Mouse (Mus musculus) forebrain, embryonic 13.5 days (tissue): ENCODE results near the gene H2-Ke6. TPM values are rescaled to one million over a fixed set of nuclear protein-coding genes. Genes with fewer than 3 reads are reported as not detected.

Source experiments
- ATAC-seq: fragments of 200-750 bp; cut with Nextera tagmentation; 2 replicates; pipeline ENCODE4 v1.8.0; 2017
- H3K27ac ChIP-seq: fragments of 300-500 bp; sonication (generic); 2 replicates; pipeline ENCODE4 v1.5.1; 2015; ENCODE audit warnings: inconsistent platforms, mild to moderate bottlenecking, moderate library complexity
- H3K27me3 ChIP-seq: fragments of 300-500 bp; sonication (generic); 2 replicates; pipeline ENCODE4 v1.6.1; 2015; ENCODE audit warnings: mild to moderate bottlenecking, inconsistent platforms
- H3K36me3 ChIP-seq: fragments of 300-500 bp; sonication (generic); 2 replicates; pipeline ENCODE4 v1.6.1; 2015; ENCODE audit warnings: mild to moderate bottlenecking, inconsistent platforms; ENCODE audit not compliant: poor library complexity, severe bottlenecking
- H3K4me1 ChIP-seq: fragments of 300-500 bp; sonication (generic); 2 replicates; pipeline ENCODE4 v1.6.1; 2015; ENCODE audit warnings: inconsistent platforms
- H3K4me2 ChIP-seq: fragments of 300-500 bp; sonication (generic); 2 replicates; pipeline ENCODE4 v1.6.1; 2015; ENCODE audit warnings: inconsistent platforms, mild to moderate bottlenecking, moderate library complexity
- H3K4me3 ChIP-seq: fragments of 300-500 bp; sonication (generic); 2 replicates; pipeline ENCODE4 v1.5.1; 2015; ENCODE audit warnings: mild to moderate bottlenecking, inconsistent platforms
- H3K9ac ChIP-seq: fragments of 300-500 bp; sonication (generic); 2 replicates; pipeline ENCODE4 v1.6.1; 2015; ENCODE audit warnings: mild to moderate bottlenecking, inconsistent platforms
- H3K9me3 ChIP-seq: fragments of 300-500 bp; sonication (generic); replicated peaks from 2 replicates; pipeline ENCODE4 v1.6.1; 2016; ENCODE audit warnings: inconsistent platforms
- WGBS: fragments of 180-500 bp; shearing (Covaris S2); methylation state at CpG from one replicate; pipeline ENCODE4 v1.1.7; 2015; 5-methylcytosine and 5-hydroxymethylcytosine counted together
- polyA plus RNA-seq: library from polyadenylated mRNA; unstranded; fragments of >200 nt; fragmentation: Nextera tagmentation; extraction: Ambion mirVana; gene quantifications from 2 replicates; pipeline ENCODE4 v1.2.1, GENCODE M21; 2015

The H2-Ke6 gene
- polyA plus RNA-seq, 1 experiment from 2014 or later, result 76.0 TPM

DNA sequence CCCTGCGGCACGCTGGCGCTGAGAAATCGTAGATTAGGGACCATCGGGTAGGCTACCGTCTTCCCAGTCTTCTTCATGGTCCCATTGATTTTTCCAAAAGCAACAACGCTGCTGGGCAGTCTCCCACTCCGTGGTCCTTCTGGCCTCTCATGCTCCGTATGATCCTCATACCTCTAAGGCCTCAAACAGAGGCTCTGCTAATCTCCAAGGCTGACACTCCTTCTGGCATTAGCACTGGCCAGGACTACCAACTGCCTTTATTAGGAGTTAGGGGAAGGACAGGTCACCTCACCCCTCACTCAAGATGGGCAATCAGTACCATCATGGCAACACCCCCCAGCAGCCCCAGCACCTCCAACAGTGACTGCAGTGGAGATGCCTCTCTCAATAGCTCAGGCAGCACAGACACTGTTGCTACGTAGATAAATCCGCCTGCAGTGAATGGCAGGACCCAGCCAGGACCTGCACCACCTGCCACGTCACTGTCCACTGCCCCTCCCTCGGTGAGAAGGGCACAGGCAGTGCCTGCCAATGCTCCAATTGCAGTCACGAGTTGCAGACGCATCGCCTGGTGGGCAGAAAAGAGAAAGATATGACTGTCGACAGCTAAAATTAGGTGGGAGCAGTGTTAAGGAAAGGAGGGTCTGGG is 765 bp upstream of the H2-Ke6 start:
- Histone ChIP-seq H3K9ac (peak overlapping the region; percentile 96; the same call in 1 of the 2 replicates), H3K27me3 (no peaks in the 10 kb centered on the region), H3K4me1 (peaks cover 78% of the 10 kb centered on the region), H3K4me3 (peak overlapping the region; percentile 89), H3K27ac (peak overlapping the region; percentile 96), H3K9me3 (no peaks in the 10 kb centered on the region), H3K4me2 (peak overlapping the region; percentile 99), H3K36me3 (peaks cover 20% of the 10 kb centered on the region)
- WGBS, result 41% methylated on average over 17 of the region's 17 CpGs
- ATAC-seq, result no peak

DNA sequence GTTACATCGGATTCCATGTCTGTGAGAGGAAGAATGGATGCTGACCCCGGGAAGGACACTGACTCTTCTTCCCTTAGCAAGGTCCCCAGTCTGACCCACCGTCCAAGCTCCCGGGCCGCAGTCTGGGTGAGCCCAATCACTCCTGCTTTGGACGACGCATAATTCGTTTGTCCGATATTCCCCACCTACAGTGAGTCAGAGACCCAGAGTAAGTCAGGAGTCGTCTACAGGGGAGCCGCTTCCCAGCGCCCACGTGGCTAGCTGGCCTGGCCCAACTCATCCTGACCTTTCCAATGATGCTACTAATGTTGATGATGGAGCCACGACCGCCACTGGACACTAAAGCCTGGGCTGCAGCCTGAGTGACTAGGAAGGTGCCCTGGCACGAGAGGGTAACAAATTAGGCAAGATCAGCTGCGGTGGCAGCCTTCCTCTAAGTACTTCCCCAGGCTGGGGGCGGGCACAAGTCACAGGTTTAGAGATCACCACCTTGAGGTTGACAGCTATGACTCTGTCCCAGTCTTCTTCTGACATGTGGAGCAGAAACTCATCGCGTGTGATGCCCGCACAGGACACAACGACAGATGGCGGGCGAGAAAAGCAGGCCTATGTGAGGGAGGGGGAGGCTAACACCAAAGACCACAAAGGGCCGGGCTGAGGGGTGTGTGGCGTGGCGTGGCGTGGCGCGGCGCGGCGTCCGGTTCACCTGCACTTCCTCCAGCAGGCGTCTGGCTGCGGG is 774 bp downstream of the H2-Ke6 start:
- Histone ChIP-seq H3K9ac (peak overlapping the region; percentile 96), H3K4me2 (peak overlapping the region; percentile 92), H3K4me1 (peaks cover 77% of the 10 kb centered on the region), H3K27ac (peak overlapping the region; percentile 96), H3K9me3 (no peaks in the 10 kb centered on the region), H3K36me3 (peaks cover 33% of the 10 kb centered on the region), H3K27me3 (no peaks in the 10 kb centered on the region), H3K4me3 (peak overlapping the region; percentile 89)
- ATAC-seq, result no peak
- under 1% methylated on average over 36 of the region's 36 CpGs for WGBS

DNA sequence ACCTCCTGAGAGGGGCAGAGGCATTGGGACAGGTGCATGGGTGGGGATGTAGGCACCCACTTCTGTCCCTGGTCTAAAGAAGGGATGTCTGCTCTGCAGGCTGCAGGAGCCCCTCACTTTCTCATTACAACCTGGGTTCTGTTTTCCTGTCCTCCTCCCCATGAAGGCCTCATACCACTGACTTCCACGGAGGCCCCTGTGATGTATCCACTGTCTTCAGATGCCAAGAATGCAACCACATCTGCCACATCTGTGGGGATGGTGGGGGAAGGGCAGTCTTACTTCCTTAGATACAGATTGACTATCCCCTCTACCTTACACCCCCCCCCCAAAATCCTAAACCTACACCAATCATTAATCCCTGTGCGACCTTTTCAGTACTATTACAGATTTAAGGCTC is 1.6 kb downstream of the H2-Ke6 start:
- no peak for ATAC-seq
- WGBS, result 4% methylated on average over 2 of the region's 2 CpGs
- Histone ChIP-seq H3K9me3 (no peaks in the 10 kb centered on the region), H3K4me3 (peak overlapping the region; percentile 89), H3K4me1 (peaks cover 77% of the 10 kb centered on the region), H3K27ac (peak overlapping the region; percentile 96), H3K4me2 (peak overlapping the region; percentile 92), H3K36me3 (peaks cover 41% of the 10 kb centered on the region), H3K9ac (peak overlapping the region; percentile 96), H3K27me3 (no peaks in the 10 kb centered on the region)

DNA sequence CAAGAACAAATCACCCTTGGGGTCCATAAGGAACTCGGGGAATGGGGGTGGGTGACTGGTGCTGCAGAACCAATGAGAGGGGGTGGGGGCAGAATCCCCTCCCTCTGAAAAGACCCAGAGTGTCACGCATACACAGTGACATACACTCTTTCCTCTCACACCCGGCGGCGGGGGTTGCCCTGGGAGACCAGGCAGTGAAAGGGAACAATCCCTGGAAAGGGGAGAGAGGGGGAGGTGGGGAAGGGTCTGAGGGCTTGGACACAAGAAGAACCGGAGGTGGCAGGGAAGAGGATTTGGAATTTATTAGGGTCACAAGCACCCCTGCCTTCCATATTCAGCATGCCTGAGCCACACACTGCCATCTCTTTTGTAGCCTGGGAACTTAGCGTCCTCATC is 2.1 kb downstream of the H2-Ke6 start:
- Histone ChIP-seq H3K9me3 (no peaks in the 10 kb centered on the region), H3K36me3 (peaks cover 46% of the 10 kb centered on the region), H3K4me3 (peak overlapping the region; percentile 89), H3K9ac (peak overlapping the region; percentile 96), H3K27me3 (no peaks in the 10 kb centered on the region), H3K4me2 (peak overlapping the region; percentile 92), H3K27ac (peak overlapping the region; percentile 96), H3K4me1 (peaks cover 74% of the 10 kb centered on the region)
- peak; percentile 34 for ATAC-seq
- 7% methylated on average over 7 of the region's 7 CpGs for WGBS

DNA sequence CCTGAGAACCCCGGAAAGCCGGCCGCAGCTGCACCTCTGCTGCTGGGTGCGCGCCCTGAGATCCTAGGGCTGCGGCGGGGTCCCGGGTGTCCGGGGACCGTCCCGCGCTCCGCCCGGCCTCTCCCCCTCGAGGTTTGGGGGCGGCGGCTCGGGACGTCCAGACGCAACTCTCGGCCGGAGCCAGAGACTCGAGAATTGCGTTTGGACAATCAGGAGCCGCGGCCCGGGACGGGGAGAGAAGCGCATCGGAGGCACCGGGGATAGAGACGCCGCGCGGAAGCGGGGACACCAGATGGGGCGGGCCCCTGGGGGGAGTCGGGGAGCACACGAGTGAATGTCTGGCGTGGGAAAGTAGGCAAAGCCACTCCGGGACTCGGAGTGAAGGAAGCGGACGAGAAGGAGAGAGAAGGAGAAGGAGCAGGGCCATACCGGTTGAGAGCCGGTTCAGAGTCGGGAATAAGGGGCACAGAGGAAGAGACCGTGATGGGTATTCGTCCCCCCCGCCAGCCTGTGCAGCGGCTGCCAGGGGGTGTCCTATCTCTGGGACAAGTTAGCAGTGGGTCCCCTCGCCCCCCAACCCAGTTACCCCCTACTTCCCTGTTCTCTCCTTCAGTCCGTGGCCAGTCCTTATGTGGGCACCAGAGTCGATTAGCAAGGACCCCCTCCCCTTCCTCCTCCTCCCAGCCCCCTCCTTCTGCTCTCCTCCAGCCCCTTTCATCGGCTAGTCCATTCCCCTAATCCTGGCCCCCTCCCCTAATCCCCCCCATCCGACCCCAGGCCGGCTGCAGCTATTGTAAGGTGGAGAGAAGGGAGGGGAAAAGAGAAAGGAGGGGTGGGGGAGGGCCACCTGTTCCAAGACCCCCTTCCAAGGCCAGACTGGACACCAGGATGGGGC is 2.8 kb downstream of the H2-Ke6 start:
- Histone ChIP-seq H3K9ac (peak overlapping the region; percentile 96), H3K27ac (peak overlapping the region; percentile 96), H3K4me3 (peak overlapping the region; percentile 89), H3K36me3 (peaks cover 52% of the 10 kb centered on the region), H3K9me3 (no peaks in the 10 kb centered on the region), H3K4me1 (peaks cover 68% of the 10 kb centered on the region), H3K27me3 (no peaks in the 10 kb centered on the region), H3K4me2 (peak overlapping the region; percentile 92)
- WGBS, result under 1% methylated on average over 52 of the region's 57 CpGs
- ATAC-seq, result peak; percentile 3; the same call in 1 of the 2 replicates

DNA sequence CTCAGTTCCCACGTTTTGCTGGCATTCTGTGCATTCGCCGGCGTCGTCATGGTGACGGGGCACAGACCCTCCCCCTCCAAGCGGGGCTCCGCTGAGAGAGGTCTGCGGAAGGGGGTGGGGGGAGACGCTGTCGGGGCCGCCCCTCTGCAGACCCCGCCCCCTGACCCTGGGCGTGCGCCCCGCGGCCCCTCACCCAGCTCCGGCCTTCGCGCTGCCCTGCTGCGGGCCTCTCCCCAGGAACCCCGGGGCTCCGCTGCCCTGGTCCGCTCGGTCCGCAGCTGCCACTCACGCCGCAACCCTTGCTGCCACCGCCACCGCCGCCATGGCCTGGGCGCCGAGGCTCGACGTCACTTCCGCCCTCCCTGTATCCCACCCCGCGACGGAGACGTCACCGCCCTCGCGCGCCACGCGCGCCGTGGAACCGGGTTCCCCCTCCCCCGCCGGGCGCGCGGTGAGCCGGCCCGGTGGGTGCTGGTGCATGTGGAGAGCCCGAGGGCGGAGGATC is 3.5 kb downstream of the H2-Ke6 start, which contains the start of gene Ring1:
Ring1 (minus strand) TSS at position 364 of the 505 bp plus-strand sequence.
- Histone ChIP-seq H3K27ac (peak within 1 kb of the TSS; percentile 96), H3K9ac (peak within 1 kb of the TSS; percentile 96), H3K4me2 (peak within 1 kb of the TSS; percentile 92), H3K9me3 (0 out of 2 replicates have a peak, but pooled peaks cover 4% of the 10 kb centered on the region), H3K36me3 (peaks cover 52% of the 10 kb centered on the region), H3K4me1 (peaks cover 61% of the 10 kb centered on the region), H3K27me3 (no peaks in the 10 kb centered on the region), H3K4me3 (peak within 1 kb of the TSS; percentile 89)
- ATAC-seq, result peak; percentile 77
- under 1% methylated on average over 31 of the region's 58 CpGs for WGBS

DNA sequence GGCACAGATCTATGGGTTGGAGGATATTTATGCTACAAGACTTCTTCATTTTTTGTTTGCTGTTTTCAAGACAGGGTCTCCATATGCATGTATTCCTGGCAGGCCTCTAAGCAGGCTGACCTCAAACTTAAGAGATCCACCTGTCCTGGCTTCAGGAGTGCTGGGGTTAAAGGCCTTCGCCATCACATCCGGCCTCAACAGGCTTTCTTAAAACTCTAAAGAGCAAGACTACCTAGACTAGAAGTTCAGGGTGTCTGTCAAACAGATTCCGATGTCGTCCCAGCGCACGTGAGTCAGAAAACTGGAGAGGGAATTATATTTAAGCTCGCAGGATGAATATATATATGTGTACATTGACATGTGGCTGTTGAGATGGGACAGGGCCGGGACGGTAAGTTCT is 4.2 kb downstream of the H2-Ke6 start:
- H3K4me2 ChIP-seq, result peak overlapping the region; percentile 92
- peak overlapping the region; percentile 96; the same call in 1 of the 2 replicates for H3K27ac ChIP-seq
- ATAC-seq, result no peak
- H3K36me3 ChIP-seq, result peaks cover 50% of the 10 kb centered on the region
- no peaks in the 10 kb centered on the region for H3K27me3 ChIP-seq
- H3K4me1 ChIP-seq, result peaks cover 54% of the 10 kb centered on the region
- H3K4me3 ChIP-seq, result peak overlapping the region; percentile 89
- WGBS, result 62% methylated on average over 9 of the region's 9 CpGs
- H3K9ac ChIP-seq, result peak overlapping the region; percentile 96
- 0 out of 2 replicates have a peak, but pooled peaks cover 4% of the 10 kb centered on the region for H3K9me3 ChIP-seq

DNA sequence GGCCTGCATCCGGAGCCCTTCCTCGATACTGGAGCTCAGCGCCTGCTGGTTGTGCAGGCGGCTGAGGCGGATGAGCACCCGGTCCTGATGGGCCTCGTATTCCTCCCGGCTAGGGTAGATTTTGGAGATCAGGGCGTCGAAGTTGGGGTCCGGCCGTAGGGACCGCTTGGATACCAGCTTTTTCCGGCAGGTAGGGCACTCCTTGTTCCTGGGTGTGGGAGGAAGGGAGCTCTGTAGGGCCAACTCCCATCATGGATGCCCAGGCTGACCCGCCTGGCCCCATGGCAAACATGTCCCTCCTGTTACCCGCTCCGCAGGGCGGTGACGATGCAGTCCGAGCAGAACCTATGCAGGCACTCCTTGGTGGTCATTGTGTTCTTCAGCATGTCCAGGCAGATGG is 4.9 kb downstream of the H2-Ke6 start:
- 0 out of 2 replicates have a peak overlapping the region, but pooled peaks have one; percentile 96 for H3K9ac ChIP-seq
- H3K36me3 ChIP-seq, result peaks cover 45% of the 10 kb centered on the region
- no peak overlapping the region for H3K4me2 ChIP-seq
- H3K27me3 ChIP-seq, result no peaks in the 10 kb centered on the region
- H3K27ac ChIP-seq, result no peak overlapping the region
- 97% methylated on average over 20 of the region's 20 CpGs for WGBS
- 0 out of 2 replicates have a peak, but pooled peaks cover 4% of the 10 kb centered on the region for H3K9me3 ChIP-seq
- H3K4me1 ChIP-seq, result peaks cover 47% of the 10 kb centered on the region
- ATAC-seq, result no peak
- no peak overlapping the region; the same call in 1 of the 2 replicates for H3K4me3 ChIP-seq

DNA sequence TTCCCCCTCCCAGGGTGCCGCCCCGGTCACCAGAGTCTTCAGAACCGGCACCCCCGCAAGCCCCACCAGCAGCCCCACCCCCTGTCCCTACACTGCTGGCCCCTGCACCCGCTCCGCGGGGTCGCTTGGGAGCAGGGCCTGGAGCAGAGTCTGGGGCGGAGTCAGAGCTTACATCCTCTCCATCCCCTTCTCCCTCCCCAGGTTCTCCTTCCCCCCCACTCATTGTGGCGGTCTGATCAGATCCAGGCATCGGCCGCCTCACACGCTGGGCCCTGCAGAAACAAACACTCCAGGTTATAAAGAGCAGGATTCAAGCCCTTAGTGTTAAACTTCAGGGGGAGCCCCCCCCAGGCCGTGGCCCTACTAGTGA is 5.5 kb downstream of the H2-Ke6 start:
- peaks cover 45% of the 10 kb centered on the region for H3K36me3 ChIP-seq
- no peak overlapping the region for H3K4me2 ChIP-seq
- no peaks in the 10 kb centered on the region for H3K27me3 ChIP-seq
- no peak overlapping the region for H3K27ac ChIP-seq
- H3K4me1 ChIP-seq, result peaks cover 42% of the 10 kb centered on the region
- no peak for ATAC-seq
- WGBS, result 94% methylated on average over 14 of the region's 14 CpGs
- no peak overlapping the region for H3K4me3 ChIP-seq
- 0 out of 2 replicates have a peak, but pooled peaks cover 4% of the 10 kb centered on the region for H3K9me3 ChIP-seq
- H3K9ac ChIP-seq, result no peak overlapping the region

DNA sequence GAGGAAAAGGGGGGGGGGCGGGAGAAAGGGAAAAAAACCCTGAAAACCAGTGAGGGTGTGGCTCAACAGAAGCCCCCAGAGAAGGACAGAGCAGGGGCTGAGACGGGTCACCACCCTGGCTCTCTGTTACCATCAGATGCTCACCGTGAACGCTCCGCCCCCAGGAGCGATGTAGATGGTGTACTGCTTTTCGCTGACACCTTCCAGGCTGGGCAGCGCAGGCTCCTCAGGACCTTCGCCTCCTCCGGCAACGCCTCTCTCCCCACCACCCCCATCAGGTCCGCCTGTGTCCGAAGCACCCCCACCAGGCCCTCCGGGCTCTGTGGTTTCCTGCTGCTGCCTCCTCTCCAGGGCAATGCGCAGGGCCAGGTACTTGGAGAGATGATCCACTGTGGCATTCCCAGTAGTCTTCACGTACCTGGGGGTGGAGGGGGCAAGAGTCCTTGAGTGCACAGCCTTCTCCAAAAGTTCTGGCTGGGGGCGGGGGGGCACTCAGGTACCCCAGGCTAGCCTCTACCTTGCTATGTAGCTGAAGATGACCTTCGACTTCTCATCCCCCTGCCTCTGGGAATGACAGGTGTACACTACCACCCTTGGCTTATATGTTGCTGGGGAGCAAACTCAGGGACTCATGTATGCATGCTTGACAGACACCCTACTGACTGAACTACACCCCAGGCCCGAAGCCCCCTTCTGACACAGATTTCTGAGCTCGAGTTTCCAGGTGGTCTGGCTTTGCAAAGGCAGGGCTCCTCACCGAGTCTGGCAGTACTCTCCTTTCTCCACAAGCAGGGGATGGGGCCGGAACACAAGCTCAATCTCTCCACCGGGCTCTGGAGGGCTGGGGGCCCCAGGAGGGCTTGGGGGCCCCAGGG is 6.1 kb downstream of the H2-Ke6 start:
- ATAC-seq, result no peak
- 95% methylated on average over 22 of the region's 23 CpGs for WGBS
- Histone ChIP-seq H3K36me3 (peaks cover 45% of the 10 kb centered on the region), H3K4me2 (no peak overlapping the region), H3K9ac (no peak overlapping the region), H3K4me1 (peaks cover 35% of the 10 kb centered on the region), H3K27me3 (no peaks in the 10 kb centered on the region), H3K4me3 (no peak overlapping the region), H3K9me3 (0 out of 2 replicates have a peak, but pooled peaks cover 4% of the 10 kb centered on the region), H3K27ac (no peak overlapping the region)

DNA sequence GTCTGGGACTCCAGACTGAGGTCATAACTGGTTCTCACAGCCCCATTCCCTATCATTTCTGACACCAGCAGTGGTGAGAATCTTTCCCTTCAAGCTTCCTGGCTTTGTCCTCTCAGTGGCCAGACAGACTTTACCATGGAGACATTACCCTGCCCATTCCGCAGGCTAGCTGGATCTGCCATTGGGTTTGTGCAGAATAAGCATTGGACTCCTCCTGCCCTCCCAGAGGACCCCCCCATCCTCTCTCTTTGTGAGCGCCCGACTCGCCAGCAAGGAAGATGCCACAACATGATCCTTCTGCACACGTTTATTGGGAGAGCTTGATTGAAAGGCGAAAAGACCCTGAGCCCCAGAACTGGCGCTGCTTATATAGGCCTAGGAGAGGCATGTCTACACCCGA is 14.4 kb downstream of the H2-Ke6 start:
- H3K4me1 ChIP-seq, result no peaks in the 10 kb centered on the region
- no peak overlapping the region for H3K9ac ChIP-seq
- H3K27ac ChIP-seq, result no peak overlapping the region
- H3K27me3 ChIP-seq, result no peaks in the 10 kb centered on the region
- no peak overlapping the region for H3K4me2 ChIP-seq
- WGBS, result 94% methylated on average over 8 of the region's 8 CpGs
- H3K36me3 ChIP-seq, result peaks cover 8% of the 10 kb centered on the region
- H3K4me3 ChIP-seq, result no peak overlapping the region
- H3K9me3 ChIP-seq, result peaks cover 3% of the 10 kb centered on the region
- no peak for ATAC-seq
